Mouse (Mus musculus) forebrain, embryonic 16.5 days (tissue): Measurements from ENCODE around the gene Nfix. TPM values are rescaled to one million over a fixed set of nuclear protein-coding genes. Genes with fewer than 3 reads are reported as not detected.

Experiments
- ATAC-seq: fragments of 200-750 bp; cut with Nextera tagmentation; 2 replicates; pipeline ENCODE4 v1.8.0; 2017; ENCODE audit warnings: mild to moderate bottlenecking, moderate library complexity
- H3K27ac ChIP-seq: fragments of 300-500 bp; sonication (generic); 2 replicates; pipeline ENCODE4 v1.5.1; 2014; ENCODE audit warnings: low read length, control low read depth
- H3K27me3 ChIP-seq: fragments of 300-500 bp; sonication (generic); replicated peaks from 2 replicates; pipeline ENCODE4 v1.6.1; 2014; ENCODE audit warnings: low read length; ENCODE audit not compliant: control insufficient read depth, insufficient read depth
- H3K36me3 ChIP-seq: fragments of 300-500 bp; sonication (generic); 2 replicates; pipeline ENCODE4 v1.6.1; 2014; ENCODE audit not compliant: control insufficient read depth, insufficient read depth
- H3K4me1 ChIP-seq: fragments of 300-500 bp; sonication (generic); replicated peaks from 2 replicates; pipeline ENCODE4 v1.6.1; 2014; ENCODE audit warnings: low read length; ENCODE audit not compliant: control insufficient read depth, insufficient read depth
- H3K4me2 ChIP-seq: fragments of 300-500 bp; sonication (generic); 2 replicates; pipeline ENCODE4 v1.6.1; 2014; ENCODE audit warnings: mild to moderate bottlenecking, low read length, control low read depth
- H3K4me3 ChIP-seq: fragments of 300-500 bp; sonication (generic); replicated peaks from 2 replicates; pipeline ENCODE4 v1.5.1; 2014; ENCODE audit warnings: mild to moderate bottlenecking, low read length, control low read depth
- H3K9ac ChIP-seq: fragments of 300-500 bp; sonication (generic); replicated peaks from 2 replicates; pipeline ENCODE4 v1.6.1; 2014; ENCODE audit warnings: low read depth, low read length, control low read depth
- H3K9me3 ChIP-seq: fragments of 300-500 bp; sonication (generic); 2 replicates; pipeline ENCODE4 v1.6.1; 2016; ENCODE audit warnings: low read length; ENCODE audit not compliant: control insufficient read depth
- WGBS: fragments of 180-500 bp; shearing (Covaris S2); extraction: QIAGEN DNeasy Blood & Tissue Kit; methylation state at CpG from one replicate; pipeline ENCODE4 v1.1.7; 2014; 5-methylcytosine and 5-hydroxymethylcytosine counted together
- polyA plus RNA-seq: library from polyadenylated mRNA; unstranded; fragments of >200 nt; fragmentation: Nextera tagmentation; extraction: Ambion mirVana; gene quantifications from 2 replicates; pipeline ENCODE4 v1.2.1, GENCODE M21; 2015

The Nfix gene
- polyA plus RNA-seq, 1 experiment from 2014 or later, result 440 TPM

GRCm38 (mm10) chr8:84711933-84712758, 88.0 kb downstream of the Nfix start:
- H3K36me3 ChIP-seq, result peaks cover 3% of the 10 kb centered on the region; the same call in 1 of the 2 replicates
- H3K4me2 ChIP-seq, result no peak overlapping the region
- peak overlapping the region; percentile 78 for H3K27ac ChIP-seq
- H3K9me3 ChIP-seq, result no peaks in the 10 kb centered on the region
- 7% methylated on average over 10 of the region's 11 CpGs for WGBS
- peak overlapping the region; percentile 42 for H3K9ac ChIP-seq
- peaks cover 84% of the 10 kb centered on the region for H3K4me1 ChIP-seq
- no peak overlapping the region for H3K4me3 ChIP-seq
- ATAC-seq, result peak; percentile 81
- H3K27me3 ChIP-seq, result peaks cover 3% of the 10 kb centered on the region; the same call in 1 of the 2 replicates

- peaks cover 83% of the 10 kb centered on the region for H3K4me1 ChIP-seq
- no peak overlapping the region for H3K4me2 ChIP-seq
- peak overlapping the region; percentile 78 for H3K27ac ChIP-seq
- no peaks in the 10 kb centered on the region for H3K9me3 ChIP-seq
- WGBS, result 30% methylated on average over 3 of the region's 3 CpGs
- peaks cover 3% of the 10 kb centered on the region; the same call in 1 of the 2 replicates for H3K36me3 ChIP-seq
- no peak for ATAC-seq
- H3K27me3 ChIP-seq, result peaks cover 3% of the 10 kb centered on the region; the same call in 1 of the 2 replicates
- no peak overlapping the region for H3K4me3 ChIP-seq
- peak overlapping the region; percentile 42 for H3K9ac ChIP-seq
These were observed 88.8 kb downstream of the Nfix start for GRCm38 (mm10) chr8:84711312-84711711.

GRCm38 (mm10) chr8:84709931-84710330, 90.2 kb downstream of the Nfix start:
- H3K4me1 ChIP-seq, result peaks cover 82% of the 10 kb centered on the region
- peaks cover 5% of the 10 kb centered on the region; the same call in 1 of the 2 replicates for H3K27me3 ChIP-seq
- H3K27ac ChIP-seq, result peak overlapping the region; percentile 87
- no peak overlapping the region for H3K4me3 ChIP-seq
- WGBS, result 81% methylated on average over 1 of the region's 1 CpGs
- peaks cover 3% of the 10 kb centered on the region; the same call in 1 of the 2 replicates for H3K36me3 ChIP-seq
- peak overlapping the region; percentile 42; the same call in 1 of the 2 replicates for H3K9ac ChIP-seq
- ATAC-seq, result no peak
- no peaks in the 10 kb centered on the region for H3K9me3 ChIP-seq
- H3K4me2 ChIP-seq, result no peak overlapping the region

GRCm38 (mm10) chr8:84708774-84709475, 91.2 kb downstream of the Nfix start:
- peaks cover 7% of the 10 kb centered on the region for H3K27me3 ChIP-seq
- 4% methylated on average over 12 of the region's 12 CpGs for WGBS

GRCm38 (mm10) chr8:84708071-84708541, 92.0 kb downstream of the Nfix start:
- peak overlapping the region; percentile 87 for H3K27ac ChIP-seq
- H3K9me3 ChIP-seq, result no peaks in the 10 kb centered on the region
- H3K27me3 ChIP-seq, result peaks cover 13% of the 10 kb centered on the region
- 5% methylated on average over 15 of the region's 15 CpGs for WGBS
- H3K4me3 ChIP-seq, result peak overlapping the region; percentile 13; the same call in 1 of the 2 replicates
- H3K9ac ChIP-seq, result peak overlapping the region; percentile 72
- no peak for ATAC-seq
- peak overlapping the region; percentile 51 for H3K4me2 ChIP-seq
- H3K4me1 ChIP-seq, result peaks cover 78% of the 10 kb centered on the region
- H3K36me3 ChIP-seq, result no peaks in the 10 kb centered on the region

More at GRCm38 (mm10) chr8:84708774-84709475, 91.2 kb downstream of the Nfix start:
- peaks cover 80% of the 10 kb centered on the region for H3K4me1 ChIP-seq
- peak overlapping the region; percentile 87 for H3K27ac ChIP-seq
- no peak overlapping the region; the same call in 1 of the 2 replicates for H3K4me2 ChIP-seq
- H3K9ac ChIP-seq, result peak overlapping the region; percentile 72; the same call in 1 of the 2 replicates
- no peaks in the 10 kb centered on the region for H3K9me3 ChIP-seq
- peaks cover 3% of the 10 kb centered on the region; the same call in 1 of the 2 replicates for H3K36me3 ChIP-seq
- H3K4me3 ChIP-seq, result no peak overlapping the region
- ATAC-seq, result peak; percentile 77

- no peak for ATAC-seq
- 17% methylated on average over 22 of the region's 22 CpGs for WGBS
- H3K27ac ChIP-seq, result peak overlapping the region; percentile 87
- H3K9ac ChIP-seq, result peak overlapping the region; percentile 72
- no peaks in the 10 kb centered on the region for H3K9me3 ChIP-seq
- no peaks in the 10 kb centered on the region for H3K36me3 ChIP-seq
- H3K4me3 ChIP-seq, result peak overlapping the region; percentile 32
- peaks cover 76% of the 10 kb centered on the region for H3K4me1 ChIP-seq
- peaks cover 20% of the 10 kb centered on the region for H3K27me3 ChIP-seq
- peak overlapping the region; percentile 51 for H3K4me2 ChIP-seq
These were observed 92.8 kb downstream of the Nfix start for GRCm38 (mm10) chr8:84707267-84707883.

GRCm38 (mm10) chr8:84706610-84707266, 93.4 kb downstream of the Nfix start:
- Histone ChIP-seq H3K4me2 (peak overlapping the region; percentile 51), H3K27me3 (peaks cover 26% of the 10 kb centered on the region), H3K4me1 (peaks cover 70% of the 10 kb centered on the region), H3K27ac (peak overlapping the region; percentile 87), H3K4me3 (peak overlapping the region; percentile 32), H3K9me3 (no peaks in the 10 kb centered on the region), H3K9ac (peak overlapping the region; percentile 72), H3K36me3 (no peaks in the 10 kb centered on the region)
- WGBS, result 6% methylated on average over 42 of the region's 45 CpGs
- ATAC-seq, result no peak

GRCm38 (mm10) chr8:84705960-84706359, 94.2 kb downstream of the Nfix start:
- WGBS, result 7% methylated on average over 12 of the region's 12 CpGs
- H3K27me3 ChIP-seq, result peaks cover 32% of the 10 kb centered on the region
- no peaks in the 10 kb centered on the region for H3K36me3 ChIP-seq
- H3K27ac ChIP-seq, result peak overlapping the region; percentile 87
- peak overlapping the region; percentile 63 for H3K9ac ChIP-seq
- peaks cover 68% of the 10 kb centered on the region for H3K4me1 ChIP-seq
- ATAC-seq, result no peak
- H3K4me2 ChIP-seq, result peak overlapping the region; percentile 56
- peak overlapping the region; percentile 34 for H3K4me3 ChIP-seq
- no peaks in the 10 kb centered on the region for H3K9me3 ChIP-seq
